Mouse (Mus musculus) right cerebral cortex, adult 18-20 months (tissue): Measurements from ENCODE around the gene Prpf19.

ENCODE experiments used
- DNase-seq: peaks from one replicate; pipeline ENCODE4 v3.0.0; 2022; ENCODE audit warnings: mixed read lengths

Gene Prpf19

GRCm38 (mm10) chr19:10895708-10896107 is 677 bp downstream of the Prpf19 start:
- no peak for DNase-seq

DNA sequence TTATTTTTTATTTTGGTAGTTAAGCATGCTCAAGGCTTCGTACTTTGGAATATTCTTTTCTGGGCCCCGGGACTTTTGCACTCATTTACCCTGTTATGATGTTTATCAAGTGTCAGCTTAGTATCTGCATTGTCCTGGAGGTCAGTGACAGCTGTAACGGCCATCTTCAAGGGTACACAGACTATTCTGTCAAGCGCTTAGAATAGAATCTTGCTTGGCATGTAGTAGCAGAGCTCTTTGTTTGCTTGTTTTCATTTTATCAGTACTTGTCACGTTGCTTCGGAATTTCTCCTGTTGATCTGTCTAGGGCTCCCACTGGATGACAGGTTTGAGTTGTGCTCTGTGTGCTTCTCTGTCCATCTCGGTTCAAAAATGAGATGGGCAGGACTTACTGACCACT is 1.8 kb downstream of the Prpf19 start:
- no peak for DNase-seq

DNA sequence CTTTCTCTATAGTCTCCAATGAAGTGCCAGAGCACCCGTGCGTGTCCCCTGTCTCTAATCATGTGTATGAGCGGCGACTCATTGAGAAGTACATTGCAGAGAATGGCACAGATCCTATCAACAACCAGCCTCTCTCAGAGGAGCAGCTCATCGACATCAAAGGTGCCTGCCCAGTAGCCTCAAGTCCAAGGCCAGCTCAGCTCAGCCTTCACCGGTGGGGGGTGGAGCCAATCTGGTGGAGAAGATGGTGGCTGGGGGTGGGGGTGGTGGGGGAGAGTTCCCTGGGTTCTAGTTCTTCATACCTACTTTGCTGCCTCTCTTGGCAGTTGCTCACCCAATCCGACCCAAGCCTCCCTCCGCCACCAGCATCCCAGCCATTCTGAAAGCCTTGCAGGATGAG is 2.5 kb downstream of the Prpf19 start:
- no peak for DNase-seq

DNA sequence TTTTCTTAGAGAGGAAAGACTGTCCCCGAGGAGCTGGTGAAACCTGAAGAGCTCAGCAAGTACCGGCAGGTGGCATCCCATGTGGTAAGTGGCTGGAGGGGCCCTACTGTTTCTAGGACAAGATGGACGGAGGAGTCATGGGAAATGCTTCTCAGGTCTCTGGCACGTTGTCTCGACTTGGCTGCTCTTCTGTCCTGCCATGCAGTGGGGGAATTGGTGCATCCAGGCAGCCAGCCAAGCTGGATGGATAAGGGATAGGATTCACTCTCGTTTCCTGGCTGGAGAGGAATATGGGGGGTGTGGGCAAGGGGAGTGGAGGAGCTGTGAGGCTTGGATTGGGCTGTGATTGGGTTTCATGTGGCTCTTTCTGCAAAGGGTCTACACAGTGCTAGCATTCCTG is 5.3 kb downstream of the Prpf19 start:
- DNase-seq = no peak

GRCm38 (mm10) chr19:10901046-10901445 is 6.0 kb downstream of the Prpf19 start:
- no peak for DNase-seq

GRCm38 (mm10) chr19:10904512-10904911 is 9.5 kb downstream of the Prpf19 start:
- DNase-seq = no peak

- peak; percentile 78 for DNase-seq
Observed at GRCm38 (mm10) chr19:10904927-10905727, 10.1 kb downstream of the Prpf19 start.

DNA sequence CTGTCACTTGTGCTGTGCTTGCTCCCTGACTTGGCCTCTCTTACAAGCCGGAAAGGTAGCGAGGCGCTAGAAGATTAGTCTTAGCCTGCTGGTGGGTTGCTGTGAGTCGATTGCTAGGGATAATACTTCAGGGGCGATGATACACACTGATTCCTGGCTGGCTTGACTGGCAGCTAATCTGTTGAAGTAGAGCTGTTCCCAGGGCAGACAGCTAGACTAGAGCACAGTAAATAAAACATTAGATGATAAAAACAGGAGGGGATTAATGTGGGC is 10.6 kb downstream of the Prpf19 start:
- no peak for DNase-seq

DNA sequence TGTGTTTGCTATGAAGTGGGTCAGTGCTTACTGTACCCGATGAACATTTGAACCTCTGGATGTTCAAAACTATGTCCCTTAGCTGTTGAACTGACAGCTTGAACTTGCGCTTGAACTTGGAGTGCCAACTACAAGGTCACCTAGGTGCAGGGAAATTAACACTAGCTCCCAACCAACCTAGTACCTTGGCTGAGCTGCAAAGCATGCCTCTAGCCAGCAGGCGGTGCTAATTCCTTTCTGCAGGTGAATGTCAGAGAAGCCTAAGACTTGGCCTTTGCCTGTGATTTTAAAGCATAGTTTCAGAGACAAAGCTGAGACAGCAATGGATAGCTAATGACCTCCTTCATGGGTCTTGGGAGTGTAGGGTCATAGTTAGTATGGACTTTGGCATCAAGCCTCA is 12.9 kb downstream of the Prpf19 start:
- peak; percentile 46 for DNase-seq

GRCm38 (mm10) chr19:10909087-10909721 is 14.2 kb downstream of the Prpf19 start:
- DNase-seq = no peak

DNA sequence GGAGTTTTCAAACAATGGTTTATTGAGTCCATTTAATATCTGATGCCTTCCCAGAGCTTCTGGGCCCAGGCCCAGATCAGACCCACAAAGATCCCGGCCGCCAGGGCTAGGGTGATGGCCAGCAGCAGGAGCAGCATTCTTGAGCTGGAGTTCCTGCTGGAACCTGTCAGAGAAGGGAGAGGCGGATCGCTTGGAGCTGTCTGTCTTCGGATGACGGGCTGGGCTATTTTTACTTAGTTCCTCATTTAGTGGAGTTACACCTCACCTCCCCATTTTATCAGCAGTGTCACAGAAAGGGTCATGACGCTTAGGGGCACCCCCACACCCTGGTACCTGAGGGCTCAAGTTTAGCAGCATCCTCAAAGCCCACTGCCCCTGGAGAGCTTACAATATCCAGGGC is 19.3 kb downstream of the Prpf19 start:
- no peak for DNase-seq

DNA sequence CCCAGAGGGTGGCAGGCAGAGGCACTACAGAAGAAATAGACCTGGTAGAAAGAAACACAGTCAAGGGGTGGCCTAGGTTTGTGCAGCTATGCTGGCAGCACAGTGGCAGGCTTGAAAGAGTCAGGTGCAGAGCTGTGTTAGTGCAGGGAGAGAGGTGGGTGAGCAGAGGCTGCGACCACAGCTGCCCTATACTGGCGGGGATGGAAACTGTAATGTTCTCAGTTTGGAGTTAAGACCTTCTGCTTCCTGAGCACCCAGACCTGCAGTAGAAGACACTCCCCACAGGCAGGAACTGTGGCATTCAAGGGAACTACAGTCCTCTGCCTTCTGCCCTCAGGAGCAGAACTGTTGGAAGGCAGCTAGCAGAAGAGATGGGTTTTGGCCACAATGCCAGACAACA is 19.8 kb downstream of the Prpf19 start:
- no peak for DNase-seq

GRCm38 (mm10) chr19:10916506-10916905 is 21.5 kb downstream of the Prpf19 start:
- no peak for DNase-seq

GRCm38 (mm10) chr19:10918321-10918991 is 23.4 kb downstream of the Prpf19 start:
- DNase-seq = no peak

GRCm38 (mm10) chr19:10920532-10920931 is 25.5 kb downstream of the Prpf19 start, which contains the start of gene Zp1:
Zp1 (minus strand) TSS chr19:10920632.
- DNase-seq = no peak

- DNase-seq = no peak
Observed at GRCm38 (mm10) chr19:10921058-10921457, 26.0 kb downstream of the Prpf19 start.

- no peak for DNase-seq
Observed at GRCm38 (mm10) chr19:10924220-10924619, 29.2 kb downstream of the Prpf19 start.

DNA sequence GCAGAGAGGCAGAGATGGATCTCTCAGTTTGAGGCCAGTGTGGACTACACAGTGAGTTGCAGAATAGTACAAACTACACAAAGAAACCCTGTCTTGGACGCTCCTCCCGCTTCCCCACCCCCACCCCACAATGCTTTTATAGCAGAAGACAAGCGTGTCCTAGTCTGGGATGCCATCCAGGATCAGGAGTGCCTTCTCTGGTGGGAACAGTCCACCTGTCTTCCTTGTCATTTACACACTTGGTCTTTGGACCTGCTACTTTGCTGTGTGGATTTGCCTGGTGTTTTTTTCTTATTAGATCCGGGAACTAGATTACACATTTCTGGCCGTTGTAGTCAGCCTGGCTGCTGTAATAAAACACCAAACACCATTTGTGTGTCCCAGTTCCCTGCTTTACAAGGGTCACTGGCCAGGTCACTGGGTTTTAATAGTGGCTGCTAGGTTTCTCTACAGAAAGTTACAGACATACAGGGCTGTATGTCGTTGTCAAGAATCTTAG is 31.1 kb downstream of the Prpf19 start:
- no peak for DNase-seq

- DNase-seq = no peak
Observed at GRCm38 (mm10) chr19:10926666-10927065, 31.6 kb downstream of the Prpf19 start.

DNA sequence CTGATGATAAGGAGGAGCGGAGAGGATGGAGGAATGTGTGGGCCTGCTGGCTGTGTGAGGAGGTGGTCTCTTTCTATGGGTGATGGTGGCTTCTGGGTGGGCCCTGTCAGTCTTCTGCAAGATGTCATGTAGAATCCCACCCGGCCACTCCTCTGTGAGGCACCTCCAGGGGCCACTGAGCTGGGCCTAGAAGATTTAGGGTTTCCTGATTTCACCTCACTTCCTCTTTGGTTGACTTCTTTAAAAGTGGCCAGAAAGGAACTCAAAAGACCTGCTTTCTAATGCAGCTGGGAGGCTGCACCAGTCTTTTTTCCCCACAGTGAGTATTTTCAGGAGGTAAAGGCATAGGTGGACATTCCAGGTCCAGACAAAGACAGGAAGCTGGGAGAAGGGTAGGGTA is 35.6 kb downstream of the Prpf19 start:
- no peak for DNase-seq

DNA sequence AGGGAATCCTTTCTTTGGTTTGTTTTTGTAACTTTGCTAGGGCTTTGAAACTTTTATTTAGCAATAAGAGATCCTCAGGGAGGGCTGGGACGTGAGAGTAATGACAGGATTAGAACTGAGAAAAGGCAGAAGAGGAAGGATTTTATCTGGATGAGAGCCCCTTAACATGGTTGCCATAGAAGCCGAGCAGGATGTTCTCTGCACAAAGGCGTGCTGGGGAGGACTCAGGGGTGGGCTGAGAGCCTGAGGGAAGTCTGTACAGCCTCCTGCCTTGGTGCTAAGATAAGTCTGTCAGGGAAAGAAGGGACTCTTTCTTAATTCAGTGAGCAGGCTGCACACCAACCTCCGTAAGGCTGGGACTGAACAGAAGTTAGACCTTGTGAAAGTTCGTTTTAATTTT is 40.0 kb downstream of the Prpf19 start:
- no peak for DNase-seq

DNA sequence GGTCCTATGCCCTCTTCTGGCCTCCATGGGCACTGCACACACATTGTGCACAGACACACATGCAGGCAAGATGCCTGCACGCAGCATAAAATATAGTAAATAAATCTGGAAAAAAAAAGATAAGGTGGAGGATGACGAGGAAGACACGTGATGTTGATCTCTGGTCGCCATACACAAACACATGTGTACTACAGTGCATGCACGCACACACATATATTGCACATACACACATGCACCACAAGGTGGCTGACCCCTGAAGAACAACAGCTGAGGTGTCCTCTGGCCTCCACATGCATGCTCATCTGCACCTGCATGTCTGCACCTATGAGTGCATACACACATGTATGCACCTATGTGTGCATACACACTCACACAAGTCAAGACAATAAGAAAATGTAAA is 41.0 kb downstream of the Prpf19 start:
- DNase-seq = no peak

DNA sequence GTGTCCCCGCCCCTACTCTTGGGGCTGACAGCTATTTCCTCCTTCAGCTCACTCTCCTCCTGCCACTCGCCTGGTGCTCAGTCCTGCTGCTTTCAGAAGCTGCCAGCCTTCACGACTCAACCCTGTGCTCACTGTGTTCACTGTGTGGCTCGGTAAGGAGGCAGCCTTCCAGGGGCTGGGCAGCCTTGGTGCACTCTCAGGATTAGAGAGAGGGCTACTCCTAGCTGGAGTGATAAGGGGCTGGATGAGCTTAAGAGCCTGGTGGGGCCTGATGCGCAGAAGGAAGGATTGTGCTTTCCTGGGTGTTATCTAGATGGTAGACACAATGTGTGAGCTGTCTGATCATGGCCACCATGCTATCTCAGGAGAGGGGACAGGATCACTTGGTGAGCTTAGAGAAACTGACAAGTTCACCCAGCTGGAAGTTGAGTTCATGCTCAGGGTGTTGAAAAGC is 42.1 kb downstream of the Prpf19 start, which contains the start of gene Ptgdr2:
Gene Ptgdr2, plus strand, starts transcription at position 51 of the 454 bp plus-strand sequence.
- DNase-seq = no peak

DNA sequence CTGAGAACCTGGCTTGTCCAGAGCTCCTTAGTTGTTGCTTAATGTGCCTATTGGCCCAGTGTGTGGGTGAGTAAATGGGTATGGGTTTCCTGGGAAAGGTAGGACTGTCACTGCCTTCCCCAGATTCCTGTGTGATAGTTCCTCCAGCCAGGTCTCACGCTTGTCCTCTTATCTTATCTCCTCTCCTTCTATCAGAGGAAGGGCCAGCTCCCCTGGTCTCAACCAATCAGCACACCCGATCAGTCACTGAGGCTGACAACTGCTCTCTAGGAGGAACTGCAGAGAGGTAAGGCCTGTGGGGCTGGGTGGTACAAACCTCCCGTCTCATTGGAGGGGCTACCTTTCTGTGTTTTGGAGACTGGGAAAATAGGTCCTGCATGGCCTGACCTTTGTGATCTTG is 43.7 kb downstream of the Prpf19 start:
- DNase-seq = no peak
